Mouse (Mus musculus): ENCODE results near the gene Lipt1.

Lipt1 gene

DNA sequence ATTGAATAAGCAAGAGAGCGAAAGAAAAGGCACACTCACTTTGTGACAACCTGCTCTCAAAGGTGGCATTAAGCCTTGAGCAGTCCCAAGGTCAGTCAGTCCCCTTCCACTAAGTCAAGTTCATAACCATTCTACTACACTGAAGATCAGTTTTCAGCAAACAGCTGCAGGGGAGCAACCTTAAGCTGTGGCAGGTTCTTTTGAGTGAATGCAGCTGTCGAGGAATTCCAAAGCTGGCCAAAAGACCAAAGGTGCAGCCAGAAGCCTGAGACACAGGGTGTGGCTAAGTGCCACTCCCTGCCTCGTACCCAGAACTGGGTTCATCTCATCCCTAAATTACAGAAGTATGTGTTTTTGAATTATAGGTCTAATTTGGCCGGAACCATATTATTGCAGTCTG is 28.3 kb downstream of the Lipt1 start:
- no peak for DNase-seq (ENCODE audit: low spot score in 2 of 2)

DNA sequence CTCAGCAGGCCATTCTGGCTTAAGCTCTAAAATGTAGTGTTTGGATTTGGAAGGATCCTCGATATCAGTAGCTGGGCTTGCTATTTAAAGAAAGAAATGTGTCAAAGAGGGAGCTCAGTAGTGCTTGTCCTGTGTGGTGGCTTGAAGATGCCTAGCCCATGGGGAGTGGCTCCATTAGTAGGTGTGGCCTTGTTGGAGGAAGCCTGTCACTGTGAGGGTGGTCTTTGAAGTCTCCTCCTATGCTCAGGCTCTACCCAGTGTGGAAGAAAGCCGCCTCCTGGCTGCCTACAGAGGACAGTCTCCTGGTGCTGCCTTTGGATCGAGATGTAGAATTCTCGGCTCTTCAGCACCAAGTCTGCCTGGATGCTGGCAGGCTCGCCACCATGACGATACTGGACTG is 28.8 kb downstream of the Lipt1 start:
- DNase-seq (ENCODE audit: low spot score in 2 of 2) = no peak

GRCm38 (mm10) chr1:37903178-37903577 is 31.6 kb downstream of the Lipt1 start:
- DNase-seq (ENCODE audit: low spot score in 2 of 2) = peak in 1 of 2 experiments; percentile 58

- DNase-seq (ENCODE audit: low spot score in 2 of 2) = no peak
These were observed 41.2 kb downstream of the Lipt1 start for GRCm38 (mm10) chr1:37912751-37913150.

GRCm38 (mm10) chr1:37916393-37916792 is 44.9 kb downstream of the Lipt1 start, which contains the start of gene Lyg2:
Lyg2 (minus strand) TSS chr1:37916493.
- no peak for DNase-seq (ENCODE audit: low spot score in 2 of 2)

DNA sequence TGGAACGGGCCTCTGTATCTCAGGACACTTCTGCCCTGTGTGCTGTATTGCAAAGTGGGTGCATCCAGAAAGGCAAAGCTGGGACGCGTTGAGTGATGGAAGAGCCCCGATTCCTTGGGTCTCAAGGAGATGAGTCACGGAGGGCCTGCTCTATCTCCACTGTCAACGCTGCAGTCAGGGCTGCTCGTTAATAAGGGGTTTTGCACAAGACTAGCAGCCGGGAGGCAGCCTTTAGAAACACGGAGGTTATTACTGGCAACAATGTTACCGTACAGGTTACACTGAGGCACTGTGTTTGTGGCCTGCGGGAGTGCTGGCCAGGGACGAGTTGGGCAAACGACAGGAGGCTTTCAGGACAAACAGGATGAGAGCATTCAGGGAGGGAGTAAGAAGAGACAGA is 46.1 kb downstream of the Lipt1 start:
- no peak for DNase-seq (ENCODE audit: low spot score in 2 of 2)

DNA sequence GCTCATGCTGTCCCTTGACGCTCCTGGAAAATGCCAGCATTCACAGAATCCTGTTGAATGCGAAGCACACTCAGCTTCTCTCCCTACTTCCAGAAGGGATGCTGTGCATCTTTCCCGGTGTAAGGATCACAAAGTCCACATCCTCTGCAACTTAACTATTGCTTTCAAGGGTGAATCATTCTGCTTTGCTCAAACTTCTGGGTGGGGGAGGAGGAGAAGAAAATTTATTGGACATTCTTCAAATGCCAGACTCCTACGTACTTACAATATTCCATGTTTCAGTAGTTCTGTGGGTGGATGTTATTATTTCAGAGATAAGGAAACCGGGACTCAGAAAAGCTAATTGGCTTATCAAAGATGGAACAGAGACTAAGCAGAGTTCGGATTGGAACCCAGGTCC is 46.6 kb downstream of the Lipt1 start:
- no peak for DNase-seq (ENCODE audit: low spot score in 2 of 2)

DNA sequence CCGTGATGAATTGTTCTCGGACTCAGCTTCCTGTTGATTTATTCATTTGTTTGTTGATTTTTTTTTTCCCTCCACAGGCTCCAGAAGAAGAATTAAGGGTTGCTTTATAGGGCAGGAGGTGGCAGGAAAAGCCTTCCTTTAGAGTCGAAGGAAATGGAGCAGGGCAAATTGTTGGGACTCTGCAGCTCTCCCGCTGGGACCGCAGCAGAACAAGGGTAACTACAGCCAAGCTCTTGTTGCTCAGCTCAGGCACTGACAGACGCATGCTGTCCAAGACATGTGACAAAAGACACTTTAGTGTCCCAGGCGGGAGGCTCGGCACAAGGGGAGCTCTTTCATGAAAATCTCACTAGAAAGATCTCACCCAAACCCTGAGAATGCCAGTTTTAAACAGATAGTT is 51.0 kb downstream of the Lipt1 start:
- DNase-seq (ENCODE audit: low spot score in 2 of 2) = peak; percentile 34 to 38
